Mouse (Mus musculus) lung, postnatal 36 days (tissue): Measurements from ENCODE around the gene S100a11.
"Not testable (repeated sequence)": the region's sequence is repeated elsewhere in the genome, so short reads cannot be mapped to it uniquely, and the experiment has no call there.

Source experiments
- DNase-seq: peaks from one replicate; pipeline ENCODE4 v3.0.0; 2022; ENCODE audit warnings: mixed read lengths

S100a11 gene

DNA sequence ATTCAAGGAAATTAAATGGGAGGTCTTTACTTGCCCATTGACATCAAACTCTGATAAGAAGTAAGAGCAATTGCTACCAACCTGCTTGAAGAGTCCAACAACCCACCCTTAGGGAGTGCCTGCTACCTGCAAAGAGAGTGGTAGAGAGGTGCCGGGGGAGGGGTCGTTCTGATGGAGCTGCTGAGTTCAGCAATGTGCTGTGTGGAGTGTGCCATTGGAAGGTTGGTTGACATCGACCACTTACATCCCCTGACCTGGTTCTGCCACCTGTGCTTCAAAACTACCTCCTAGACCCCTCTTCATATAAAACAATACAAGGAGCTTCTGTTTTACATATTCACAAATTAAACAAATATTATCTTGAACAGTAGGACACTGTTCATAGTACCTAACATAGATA, 7.0 kb downstream of the S100a11 start:
- no peak for DNase-seq

DNA sequence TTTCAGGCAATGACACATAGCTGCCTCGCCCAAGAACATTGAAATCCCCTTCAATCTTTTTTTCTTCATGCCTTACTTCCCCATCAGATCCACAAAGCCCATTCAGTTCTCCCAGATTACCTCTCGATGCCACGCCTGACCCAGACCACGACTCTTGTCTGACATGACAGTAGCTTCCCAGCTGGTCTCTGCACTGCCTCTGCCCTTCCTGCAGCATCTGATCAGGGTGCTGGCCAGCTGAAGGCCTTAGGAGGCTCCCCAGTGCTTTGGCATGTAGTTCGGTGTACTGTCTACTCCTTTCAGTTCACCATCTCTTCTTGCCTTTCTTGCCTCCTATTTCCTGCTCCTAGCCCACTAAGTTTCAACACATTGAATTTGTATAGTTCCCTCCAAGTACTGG, 8.5 kb downstream of the S100a11 start:
- DNase-seq = no peak

DNA sequence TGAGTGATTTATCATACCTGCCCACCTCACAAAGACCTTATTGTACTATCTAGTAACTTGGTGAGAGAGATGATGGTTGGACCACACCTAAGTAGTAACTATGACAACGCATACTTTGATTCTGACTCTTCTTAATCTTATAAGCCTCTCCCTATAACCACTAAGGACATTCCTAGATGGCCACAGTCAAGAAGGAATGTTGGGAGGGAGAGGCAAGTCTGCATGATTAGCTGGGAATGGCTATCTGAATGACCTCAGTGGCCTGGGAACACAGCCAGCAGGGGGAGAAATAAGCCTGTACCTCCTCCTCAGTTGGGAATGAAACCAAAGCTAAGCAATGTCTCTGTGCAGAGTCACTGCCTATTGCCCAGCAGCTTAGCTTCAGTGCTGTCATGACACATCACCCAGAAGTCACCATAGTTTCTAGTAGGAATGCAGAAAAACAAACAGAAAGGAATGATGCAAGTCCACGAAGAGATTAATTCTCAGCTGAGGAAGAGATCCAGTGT, 16.8 kb downstream of the S100a11 start:
- DNase-seq = peak; percentile 71

DNA sequence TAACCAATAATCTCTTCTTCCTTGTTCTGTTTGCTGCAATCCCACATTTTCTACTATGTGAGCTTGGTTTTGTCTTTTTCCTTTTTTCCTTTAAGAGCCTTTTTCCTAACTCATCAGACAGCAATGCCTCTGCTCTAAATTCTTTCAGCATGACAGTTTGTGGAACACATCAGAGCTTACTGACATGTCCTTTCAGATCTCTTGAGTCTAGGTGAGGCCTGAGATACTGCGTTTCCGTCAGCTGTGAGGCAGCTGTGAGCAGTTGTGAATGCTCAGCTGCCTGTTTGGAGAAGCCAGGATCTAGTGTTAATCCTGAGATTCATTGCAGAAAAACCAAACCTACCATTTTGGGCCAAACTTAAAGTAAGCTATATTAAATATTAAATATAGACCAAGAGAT, 18.2 kb downstream of the S100a11 start:
- no peak for DNase-seq

DNA sequence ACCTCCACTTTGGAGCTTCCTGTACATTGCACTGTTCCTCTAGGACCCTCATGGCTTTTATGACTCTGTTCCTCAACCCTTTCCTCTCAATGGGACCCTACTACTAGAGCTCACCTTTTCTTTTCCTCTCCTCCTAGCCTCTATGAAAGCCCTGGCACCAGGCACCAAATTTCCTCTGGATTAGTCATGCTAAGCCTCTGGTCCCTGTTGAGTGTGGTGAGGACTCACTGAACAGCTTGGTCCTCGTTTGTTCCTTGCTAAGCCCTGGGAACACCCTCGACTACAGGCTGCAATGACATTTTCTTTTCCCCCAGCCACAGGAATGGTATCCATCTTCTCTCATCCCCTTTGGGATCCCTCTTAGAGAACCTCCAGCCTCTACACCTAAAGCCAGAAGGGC, 21.2 kb downstream of the S100a11 start:
- no peak for DNase-seq

DNA sequence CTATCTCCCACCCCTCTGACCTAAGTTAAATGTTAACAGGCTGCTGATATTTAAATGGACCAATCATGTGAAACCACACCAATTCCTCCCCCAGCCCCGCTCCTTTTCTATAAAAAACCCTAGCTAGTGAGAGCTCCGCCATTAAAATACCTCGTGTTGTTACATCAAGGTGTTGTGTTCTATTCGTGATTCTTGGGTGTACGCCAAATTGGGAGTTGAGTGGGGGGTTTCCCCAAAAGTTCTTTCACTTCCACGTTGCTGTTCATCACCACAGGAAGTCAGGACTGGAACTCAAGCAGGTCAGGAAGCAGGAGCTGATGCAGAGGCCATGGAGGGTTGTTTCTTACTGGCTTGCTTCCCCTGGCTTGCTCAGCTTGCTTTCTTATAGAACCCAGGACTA, 23.9 kb downstream of the S100a11 start:
- DNase-seq = not testable (repeated sequence)

DNA sequence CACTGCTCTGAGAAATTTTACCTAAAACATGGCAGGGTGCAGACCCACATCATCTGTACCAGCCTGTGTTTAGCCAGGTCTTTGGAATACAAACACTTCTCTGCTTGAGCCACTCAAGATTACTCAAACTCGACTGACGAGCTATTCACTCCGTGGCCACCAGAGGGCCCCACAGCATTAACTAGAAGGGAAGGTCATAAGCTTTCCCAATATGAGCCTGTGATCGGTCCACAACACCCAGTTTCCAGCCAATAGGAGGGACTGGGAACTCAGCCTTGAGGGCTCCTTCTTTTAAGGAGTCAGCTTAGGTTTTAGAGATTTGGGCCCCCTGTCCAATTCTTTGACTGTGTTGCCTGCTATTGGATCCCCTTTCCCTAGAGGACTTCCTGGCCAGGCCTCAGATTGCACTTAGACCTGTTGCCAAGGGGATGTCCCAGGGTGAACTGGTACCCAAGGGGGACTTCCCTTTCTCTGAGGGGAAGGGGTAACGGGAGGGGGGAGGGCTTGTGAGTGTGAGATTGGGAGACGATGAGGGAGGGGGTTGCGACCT, 26.9 kb downstream of the S100a11 start:
- peak; percentile 95 for DNase-seq

DNA sequence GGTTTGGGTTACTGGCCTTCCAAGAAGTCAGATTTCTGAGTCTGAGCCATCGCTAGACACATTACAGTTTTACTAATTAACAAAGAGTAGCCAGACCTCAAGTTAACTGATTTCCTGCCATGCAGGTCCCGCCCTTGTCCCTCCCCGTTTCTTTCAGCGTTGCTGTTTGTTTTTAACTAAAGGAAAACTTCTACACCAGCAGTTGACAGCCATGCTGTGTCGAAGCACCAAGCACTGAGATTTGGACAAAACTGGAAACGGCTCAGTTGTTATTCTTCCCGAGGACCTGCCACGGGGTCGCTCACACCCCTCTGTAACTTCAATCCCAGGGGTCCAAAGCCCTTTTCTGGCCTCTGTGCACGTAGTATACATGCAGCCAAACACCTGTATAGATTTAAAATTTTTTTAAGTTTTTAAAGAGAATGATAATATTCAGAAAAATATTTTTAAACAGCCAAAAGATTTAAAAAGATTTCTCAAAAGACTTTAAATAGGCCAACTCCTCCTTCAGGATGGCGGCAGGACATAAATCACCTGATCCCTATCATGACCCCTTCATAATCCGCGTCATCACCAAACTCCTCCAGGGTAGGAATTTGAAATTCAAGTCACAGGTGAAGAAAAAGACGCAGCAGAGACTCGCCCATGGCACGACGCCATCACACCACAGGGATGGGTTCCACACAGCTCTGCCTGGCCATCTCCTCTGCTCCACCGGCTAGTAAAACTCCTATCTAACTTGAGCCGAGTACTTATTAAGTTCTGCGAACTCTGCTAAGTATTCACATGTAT, 27.7 kb downstream of the S100a11 start:
- DNase-seq = no peak

DNA sequence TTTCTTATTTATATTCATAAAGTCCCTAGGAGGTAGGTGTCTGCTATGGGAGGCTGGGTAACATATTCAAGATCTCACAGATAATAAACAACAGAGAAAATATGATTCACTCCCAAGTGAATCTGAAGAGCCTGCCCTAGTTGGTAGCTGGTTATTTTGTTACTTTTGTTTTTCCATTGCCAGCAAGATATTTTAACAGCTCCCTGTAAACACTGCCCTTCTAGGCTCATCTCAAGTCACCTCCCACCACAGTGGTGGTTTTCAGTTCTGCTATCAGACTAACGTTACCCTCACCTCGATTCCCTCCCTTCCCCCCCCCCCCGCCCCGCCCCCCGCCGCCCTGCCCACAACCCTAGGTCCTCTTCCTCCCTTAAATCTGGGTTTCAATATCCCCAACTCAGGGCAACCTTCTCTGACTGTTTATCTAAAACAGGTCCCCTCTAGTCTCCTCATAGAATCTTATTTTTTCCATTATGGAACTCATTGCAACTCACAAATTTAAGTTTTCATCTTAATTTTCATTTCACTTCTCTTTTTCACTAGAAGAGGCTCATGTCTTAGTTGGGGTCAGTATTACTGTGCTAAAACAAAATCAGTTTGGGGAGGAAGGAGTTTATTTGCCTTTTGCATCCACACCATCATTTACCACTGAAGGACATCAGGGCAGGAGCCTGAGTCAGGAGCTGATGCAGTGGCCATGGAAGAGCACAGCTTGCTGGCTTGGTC, 28.4 kb downstream of the S100a11 start:
- DNase-seq = no peak

DNA sequence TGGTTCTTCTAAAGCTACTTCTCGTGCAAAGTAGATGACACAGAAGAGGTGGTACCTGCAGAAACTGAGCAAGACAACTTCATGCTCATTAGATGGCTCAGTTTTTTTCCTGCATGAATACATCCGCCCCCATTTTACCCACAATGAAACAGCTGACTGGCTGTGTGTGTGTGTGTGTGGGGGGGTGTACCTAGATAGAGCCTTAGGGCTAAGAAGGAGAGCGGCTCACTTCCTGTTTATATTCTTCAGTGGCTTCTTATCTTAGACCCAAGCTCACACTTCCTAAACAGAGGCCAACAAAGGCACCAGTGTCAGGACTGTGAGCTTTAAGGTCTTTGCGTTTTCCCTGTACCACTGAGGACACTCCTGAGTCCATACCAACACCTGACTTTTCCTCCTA, 29.7 kb downstream of the S100a11 start:
- peak; percentile 65 for DNase-seq

DNA sequence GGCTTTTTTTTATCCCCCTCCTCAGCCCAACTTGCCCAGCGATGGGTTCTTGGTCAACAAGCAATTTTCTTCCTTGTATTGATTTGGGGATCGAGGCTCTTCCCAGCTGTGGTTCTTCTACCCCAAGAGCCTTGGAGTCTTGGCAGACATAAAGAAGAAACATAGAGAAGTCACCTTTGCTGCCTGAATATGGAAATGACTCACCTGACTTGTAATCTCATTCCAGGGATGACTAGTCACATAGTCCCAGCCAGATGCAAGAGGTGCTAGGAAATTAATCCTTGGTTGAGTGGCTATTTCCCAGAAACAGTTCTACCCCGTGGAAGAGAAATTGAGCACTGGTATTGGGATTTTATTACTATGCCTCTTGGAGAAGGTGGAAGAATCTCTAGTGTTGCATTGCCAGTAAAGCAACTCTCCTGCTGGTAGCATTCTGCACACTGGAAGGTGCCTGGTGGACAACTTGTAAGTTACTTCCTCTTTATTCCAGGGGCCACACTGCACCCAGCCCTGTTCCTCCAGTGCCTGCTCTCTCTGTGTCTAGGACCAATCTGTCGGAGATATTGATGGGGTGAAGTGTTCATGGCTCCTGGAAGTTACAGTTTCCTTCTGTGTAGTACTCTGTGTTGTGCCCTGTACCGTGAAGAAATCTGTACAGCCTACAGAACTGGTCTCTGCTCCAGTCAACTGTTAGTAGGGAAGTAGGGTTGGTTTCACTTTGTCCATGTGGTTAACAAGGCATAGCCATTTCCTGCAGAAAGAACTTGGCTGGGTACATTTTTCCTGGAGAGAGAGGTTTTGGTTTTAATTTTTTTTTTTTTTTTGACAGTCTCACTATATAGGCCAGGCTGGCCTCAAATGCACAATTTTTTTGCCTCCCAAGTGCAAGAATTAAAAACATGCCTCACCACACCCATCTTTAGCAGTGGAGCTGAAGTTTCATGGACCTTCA, 31.9 kb downstream of the S100a11 start:
- no peak for DNase-seq

DNA sequence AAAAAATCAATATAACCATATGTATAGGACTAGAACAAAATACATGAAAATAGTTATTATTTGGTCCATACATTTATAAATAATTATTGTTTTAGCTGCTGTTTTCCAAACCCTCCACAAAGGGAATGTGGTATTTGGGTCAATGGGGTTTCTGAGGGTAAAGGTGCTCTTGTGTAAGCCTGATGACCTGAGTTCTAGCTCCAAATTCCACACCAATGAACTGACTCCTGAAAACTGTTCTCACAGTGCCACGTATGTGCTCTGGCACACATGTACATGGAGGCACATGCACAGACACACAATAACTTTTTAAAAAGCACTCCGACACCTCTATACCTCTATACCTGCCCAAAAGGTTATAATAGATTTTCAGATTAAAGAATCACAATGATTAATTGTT, 33.0 kb downstream of the S100a11 start:
- DNase-seq = no peak

DNA sequence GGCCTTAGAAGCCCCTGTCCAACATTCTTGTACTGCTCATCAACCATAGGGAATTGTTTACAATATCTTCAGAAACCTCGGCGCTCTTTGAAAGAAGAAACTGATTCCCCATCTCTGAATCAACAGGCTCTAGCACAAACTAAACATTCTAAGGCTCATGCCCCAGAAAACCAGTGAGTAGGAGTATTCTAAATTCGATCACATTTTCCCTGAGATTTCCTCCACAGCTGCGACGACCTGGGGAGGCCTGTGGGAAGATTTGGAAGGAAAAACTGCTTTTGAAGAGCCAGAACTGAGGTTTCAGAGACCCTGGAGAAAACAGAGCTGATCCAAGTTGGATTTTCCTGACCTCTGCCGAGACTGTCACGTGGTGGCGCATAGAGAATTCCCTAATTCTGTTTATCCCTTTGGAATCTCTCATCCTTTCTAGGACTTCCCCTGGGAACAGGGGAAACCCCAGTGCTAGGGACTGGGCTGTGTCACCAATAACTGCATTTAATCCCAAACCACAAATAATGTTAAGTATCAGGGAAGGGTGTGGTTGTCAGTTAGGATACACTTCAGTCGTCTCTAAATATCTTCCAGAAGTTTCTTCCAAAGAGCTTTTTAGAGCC, 33.6 kb downstream of the S100a11 start:
- no peak for DNase-seq

DNA sequence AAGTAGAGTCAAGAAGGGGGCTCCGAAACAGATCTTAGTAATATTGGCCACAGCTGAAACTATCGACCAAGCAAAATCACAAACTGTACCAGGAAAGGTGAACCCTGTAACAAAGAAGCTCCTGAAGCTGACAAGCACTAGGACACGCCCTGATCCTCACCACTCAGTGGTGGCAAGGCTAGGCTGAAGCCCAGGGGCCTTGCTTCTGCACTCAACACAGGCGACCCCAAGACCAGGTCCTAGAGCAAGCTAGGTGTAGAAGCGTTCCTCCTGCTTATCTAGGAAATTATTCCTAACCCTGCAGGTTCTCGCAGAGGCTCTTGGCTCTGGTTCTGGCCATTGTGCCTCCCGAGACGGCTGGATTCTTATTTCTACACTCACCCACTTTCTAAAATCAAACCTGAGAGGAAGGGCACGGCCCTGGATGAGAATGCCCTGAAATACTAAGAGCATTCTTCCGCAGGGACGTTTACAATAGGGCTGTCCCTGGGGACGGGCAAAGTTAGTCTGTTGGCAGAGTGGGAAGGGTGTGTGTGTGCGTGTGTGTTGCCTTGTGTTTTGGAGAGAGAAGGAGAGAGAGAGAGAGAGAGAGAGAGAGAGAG, 34.2 kb downstream of the S100a11 start:
- peak; percentile 46 for DNase-seq

DNA sequence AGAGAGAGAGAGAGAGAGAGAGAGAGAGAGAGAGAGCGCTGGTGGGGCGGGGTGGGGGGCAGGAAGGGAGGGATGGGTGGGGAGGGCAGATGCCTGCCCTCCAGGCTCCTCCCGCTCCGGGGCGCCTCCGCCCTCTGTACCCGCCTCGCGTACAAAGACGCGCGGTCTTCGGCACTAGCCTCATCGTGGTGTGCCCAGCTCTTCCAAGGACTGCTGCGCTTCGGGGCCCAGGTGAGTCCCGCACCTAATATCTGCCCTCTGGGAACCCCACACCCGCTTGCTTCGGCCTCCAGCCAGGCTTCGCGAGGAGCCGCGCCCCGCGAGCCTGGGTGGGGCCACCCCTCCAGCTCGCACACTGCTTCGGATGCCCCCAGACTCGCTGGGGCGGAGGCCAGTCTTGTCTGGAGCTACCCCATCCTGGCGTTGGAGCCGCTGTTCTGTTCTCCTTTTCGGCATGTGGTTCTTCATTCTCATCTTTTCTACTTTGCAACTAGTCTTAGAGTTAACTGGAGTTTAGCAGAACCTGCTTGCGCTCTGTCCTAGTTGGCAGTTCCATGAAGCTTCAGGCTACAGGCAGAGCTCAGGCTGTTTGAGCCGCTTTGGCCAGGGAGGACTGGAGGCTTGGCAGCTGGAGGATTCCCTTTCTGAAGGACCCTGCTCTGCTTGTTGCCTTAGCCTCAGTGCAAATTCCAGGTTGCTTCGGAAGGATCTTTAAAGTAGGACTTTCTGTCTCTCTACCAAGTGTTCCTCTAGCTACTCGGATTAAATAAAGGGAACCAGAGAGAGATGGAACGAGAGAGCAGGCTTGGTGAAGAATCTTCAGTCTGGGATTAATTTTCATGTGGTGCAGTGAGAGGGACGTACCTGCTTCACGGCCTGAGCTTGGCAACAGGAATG, 34.9 kb downstream of the S100a11 start, which contains the start of gene S100a10:
S100a10 (plus strand) TSS at position 100 of the 897 bp plus-strand sequence.
- DNase-seq = peak; percentile 87

DNA sequence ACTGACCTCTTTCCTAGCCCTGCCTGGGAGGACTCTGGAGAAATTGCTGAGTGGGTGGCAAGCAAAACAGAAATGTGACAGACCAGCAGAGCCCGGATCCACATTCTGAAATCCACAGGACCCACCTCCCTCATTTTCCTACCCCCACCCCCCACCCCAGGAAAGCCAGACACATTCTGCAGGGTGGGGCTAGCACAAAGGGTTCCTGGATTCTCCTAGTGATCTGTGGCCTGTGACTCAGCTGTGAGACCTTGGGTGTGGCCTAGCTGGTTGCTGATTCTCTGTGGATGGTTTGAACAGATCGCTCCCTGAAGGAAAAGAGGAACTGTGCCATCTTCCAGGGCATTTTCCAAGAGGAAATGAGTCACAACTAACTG, 35.6 kb downstream of the S100a11 start:
- DNase-seq = peak; percentile 85

DNA sequence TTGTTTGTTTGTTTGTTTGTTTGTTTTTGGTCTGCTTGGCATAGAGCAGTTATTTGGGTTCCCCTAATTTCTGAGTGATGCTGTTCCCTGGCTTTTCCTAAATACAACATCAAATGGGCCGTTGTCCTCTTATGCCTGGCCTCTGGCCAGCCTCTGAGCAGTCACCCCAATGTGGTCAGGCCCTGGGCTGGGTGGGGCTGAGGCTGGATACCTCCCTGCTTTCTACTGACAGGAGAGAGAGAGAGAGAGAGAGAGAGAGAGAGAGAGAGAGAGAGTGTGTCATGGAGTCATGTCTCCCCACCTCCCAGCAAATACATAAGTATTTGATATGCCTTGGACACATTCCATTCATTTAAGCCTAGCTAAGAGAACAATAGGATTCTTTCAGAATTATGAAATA, 36.3 kb downstream of the S100a11 start:
- no peak for DNase-seq

DNA sequence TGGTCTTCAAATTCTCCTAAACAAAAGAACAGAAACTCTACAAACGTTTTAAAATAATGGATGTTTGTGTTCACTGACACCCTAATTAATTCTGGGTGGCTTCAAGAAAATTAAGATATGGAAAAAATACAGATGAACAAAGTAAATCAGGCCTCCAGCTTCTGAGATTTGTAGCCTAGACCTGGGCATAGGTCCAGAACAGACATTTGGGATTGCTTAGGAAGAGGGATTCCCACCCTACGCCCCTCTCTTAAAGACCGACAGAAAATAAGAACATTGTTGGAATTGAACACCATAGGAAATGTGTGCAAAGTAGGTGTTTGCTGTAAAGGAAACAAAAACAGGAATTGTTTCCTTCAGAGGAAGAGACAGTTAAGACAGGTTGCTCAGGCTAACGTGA, 37.2 kb downstream of the S100a11 start:
- no peak for DNase-seq

DNA sequence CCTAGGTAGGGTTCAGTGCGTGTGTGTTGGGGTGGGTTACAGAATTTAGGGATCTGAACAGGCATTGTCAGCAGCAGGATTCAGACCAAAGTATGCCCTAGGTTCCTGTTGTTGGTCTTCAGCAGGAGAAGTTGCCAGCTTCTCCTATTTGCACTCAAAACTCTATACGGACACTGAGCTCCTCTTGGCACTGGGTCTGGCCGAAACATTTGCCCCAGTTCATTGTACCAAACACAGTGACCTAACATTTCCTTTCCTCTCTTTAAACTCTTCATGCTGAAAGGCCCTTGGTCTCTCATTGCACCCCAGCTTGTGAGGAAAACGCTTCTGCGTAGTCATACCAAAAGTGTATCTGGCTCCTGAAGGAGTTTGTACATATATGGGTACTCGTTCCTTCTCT, 39.7 kb downstream of the S100a11 start:
- no peak for DNase-seq

DNA sequence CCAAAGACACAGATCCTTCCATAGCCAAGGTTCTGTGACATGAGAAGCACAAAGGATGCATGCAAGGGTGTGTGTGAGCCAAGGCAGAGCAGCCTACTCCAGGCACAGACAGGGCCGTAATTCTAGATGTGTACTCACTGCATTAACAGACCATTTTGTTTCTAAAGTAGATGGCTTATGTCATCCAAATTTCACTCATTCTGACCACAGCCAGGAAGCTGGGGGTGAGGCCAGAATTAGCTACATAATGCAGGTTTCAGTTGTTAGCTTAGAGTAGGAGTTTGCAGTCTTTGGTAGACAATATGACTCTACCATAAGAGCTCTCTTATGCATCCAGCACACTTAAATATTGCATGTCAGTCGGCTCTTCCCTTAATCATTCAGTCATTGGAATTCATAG, 42.1 kb downstream of the S100a11 start:
- DNase-seq = no peak

DNA sequence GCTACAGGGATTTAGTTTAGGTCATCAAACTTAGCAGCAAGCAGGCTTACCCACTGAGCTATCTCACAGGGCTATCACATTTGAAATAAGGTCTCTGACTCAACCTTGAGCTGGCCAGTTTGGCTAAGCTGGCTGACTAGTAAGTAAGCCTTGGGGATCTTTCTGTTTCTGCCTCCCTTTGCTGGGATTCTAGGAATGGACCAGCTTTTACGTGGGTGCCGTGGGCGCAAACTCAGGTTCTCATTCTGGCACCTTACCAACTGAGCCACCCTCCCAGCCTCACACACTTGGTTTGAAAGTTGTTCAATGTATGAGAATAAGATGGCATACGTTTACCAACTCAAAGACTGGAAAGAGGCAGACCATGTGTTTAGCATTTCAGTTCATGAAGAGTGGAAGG, 42.9 kb downstream of the S100a11 start:
- DNase-seq = no peak
